Mouse (Mus musculus): Measurements from ENCODE around the gene Chp1.
"Not testable (repeated sequence)": the region's sequence is repeated elsewhere in the genome, so short reads cannot be mapped to it uniquely, and the experiment has no call there.

The Chp1 gene

DNA sequence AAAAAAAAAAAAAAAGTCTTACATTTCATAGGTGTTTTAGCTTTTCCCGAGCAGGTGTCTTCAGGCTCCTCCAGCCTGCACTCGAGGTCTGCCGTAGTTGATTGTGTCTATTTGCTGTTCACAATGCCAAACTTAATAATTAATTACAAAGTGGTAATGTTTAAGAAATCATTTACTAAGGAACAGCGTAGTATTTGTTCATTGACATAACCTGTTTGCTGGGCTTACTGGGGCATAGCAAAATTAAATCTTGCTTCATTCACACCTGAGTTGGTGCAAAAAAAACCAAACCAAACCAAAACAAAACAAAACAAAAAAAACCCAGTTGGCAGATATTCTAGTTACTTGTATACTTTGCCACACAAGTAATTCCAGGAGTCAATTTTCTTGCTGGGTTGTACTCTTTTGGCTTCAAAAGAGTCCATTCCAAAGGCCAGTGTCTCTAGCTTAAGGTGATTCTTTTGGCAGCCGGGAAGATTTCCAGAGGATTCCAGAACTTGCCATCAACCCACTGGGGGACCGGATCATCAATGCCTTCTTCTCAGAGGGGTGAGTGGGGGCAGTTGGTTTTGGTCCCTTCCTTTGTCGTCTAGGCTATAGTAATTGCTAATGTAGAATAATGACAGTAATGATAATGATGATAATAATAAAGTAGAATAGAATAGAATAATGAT is 18.8 kb downstream of the Chp1 start:
- DNase-seq: no peak

DNA sequence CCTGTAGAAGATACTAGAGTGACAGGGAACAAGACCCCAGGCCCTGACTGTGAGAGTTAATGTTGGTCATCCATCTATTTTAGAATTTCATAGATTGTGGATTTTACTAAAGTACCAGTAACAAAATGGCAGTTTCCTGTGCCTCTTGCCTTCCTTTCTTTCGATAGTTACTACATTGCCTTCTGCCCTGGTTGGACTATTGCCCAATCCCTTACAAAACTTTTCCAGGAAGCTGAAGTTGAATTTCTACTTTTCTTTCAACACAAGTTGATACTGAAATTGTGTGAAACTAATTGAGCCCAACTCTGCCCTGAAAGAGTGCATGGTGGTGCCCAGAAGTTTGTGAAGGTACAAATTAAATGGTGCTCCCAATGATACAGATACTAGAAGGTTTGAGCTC is 25.0 kb downstream of the Chp1 start:
- peak; percentile 30 for DNase-seq

DNA sequence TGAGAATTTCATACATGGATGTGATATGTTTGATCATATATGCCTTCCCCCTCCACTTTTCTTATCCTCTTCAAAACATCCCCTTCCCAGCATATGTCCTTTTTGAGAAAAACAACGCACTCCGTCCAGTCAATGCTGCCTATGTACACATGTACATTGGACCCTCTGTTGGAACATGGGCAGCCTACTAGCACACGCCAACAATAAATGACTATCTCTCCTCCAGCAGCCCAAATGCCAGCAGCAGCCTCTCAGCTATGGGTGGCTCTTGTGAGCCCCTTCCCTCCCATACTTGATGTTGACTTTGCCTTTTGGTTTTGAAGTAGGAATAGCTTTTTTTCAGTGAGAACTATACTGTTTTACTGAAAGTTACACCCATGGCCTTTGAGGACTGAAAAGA is 34.1 kb downstream of the Chp1 start:
- DNase-seq: no peak

DNA sequence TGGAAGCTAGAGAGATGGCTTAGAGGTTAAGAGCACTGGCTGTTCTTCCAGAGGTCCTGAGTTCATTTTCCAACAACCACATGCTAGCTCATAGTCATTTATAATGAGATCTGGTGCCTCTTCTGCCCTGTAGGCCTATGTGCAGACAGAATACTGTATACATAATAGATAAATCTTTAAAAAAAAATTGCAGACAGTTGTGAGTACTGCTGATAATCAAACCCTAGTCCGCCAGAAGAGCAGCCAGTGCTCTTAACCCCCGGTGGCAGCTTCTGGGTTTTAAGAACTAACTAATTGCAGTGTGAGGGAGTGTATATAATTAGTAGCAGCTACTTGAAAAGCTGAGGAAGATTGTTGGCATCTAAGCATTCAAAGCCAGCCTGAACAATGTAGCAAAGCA is 35.9 kb downstream of the Chp1 start:
- DNase-seq: no peak

DNA sequence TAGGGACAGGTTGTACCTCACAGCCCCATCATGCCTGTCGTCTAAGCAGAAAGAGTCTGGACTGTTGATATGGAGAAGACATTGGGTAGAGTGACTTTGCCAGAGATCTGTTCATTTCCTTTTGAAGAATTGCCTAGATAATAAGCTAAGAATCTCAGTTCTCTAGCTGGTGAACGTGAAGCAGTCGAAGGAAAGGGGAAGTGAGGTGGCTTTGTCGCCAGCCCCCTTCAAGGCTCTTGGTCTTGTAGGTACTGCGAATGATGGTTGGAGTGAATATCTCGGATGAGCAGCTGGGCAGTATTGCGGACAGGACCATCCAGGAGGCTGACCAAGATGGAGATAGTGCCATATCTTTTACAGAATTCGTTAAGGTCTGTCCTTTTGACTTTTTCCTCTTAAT is 36.8 kb downstream of the Chp1 start:
- no peak for DNase-seq

DNA sequence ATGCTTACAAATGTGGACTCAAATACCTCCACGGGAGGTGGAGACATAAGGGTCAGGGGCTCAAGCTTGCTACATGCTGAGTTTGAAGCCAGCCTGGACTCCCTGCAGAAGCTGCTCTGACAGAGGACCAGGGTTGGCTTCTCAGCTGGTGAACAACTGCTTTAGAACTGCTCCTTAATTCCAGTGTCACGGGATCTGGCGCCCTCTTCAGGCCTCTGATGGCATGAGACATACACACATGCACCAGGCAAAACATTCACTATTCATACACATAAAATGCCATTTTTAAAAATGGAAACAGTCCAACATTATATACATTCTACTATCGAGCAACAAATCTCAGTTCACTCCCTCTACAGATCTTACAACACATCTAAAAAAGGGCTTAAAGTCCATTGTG is 39.9 kb downstream of the Chp1 start:
- DNase-seq: peak; percentile 74

DNA sequence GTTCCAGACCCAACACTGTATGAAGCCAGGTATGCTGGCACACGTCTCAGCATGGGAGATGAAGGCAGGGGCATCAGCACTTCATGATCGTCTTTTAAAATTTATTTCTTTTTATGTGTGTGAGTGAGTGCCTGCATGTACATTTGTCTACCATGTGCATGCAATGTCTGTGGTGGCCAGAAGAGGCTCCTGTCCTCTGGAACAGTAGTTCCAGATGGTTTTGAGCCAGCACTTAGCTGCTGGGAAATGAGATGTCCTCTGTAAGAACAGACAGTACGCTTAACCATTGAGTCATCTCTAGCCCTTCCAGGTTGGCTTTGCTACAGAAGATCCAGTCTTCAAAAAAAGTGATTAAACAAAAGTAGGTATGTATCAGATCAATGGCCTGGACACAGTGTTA is 43.8 kb downstream of the Chp1 start:
- peak; percentile 19 for DNase-seq

DNA sequence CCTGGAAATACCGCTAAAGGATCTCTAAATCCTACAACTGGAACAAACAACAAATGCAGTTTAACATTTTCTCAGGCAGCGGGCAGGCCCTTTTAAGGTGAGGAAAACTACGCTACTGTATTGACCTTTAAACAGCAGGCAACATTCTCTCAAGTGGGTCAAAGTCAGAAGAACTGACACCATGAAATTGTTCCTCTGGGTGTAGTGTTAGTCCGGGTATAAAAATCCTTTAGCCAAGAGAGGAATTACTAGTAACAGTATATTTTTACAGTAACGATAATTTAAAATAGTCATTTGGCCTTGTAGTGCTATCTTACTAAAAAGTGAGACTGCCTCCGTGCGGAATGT is 46.2 kb downstream of the Chp1 start:
- no peak for DNase-seq

DNA sequence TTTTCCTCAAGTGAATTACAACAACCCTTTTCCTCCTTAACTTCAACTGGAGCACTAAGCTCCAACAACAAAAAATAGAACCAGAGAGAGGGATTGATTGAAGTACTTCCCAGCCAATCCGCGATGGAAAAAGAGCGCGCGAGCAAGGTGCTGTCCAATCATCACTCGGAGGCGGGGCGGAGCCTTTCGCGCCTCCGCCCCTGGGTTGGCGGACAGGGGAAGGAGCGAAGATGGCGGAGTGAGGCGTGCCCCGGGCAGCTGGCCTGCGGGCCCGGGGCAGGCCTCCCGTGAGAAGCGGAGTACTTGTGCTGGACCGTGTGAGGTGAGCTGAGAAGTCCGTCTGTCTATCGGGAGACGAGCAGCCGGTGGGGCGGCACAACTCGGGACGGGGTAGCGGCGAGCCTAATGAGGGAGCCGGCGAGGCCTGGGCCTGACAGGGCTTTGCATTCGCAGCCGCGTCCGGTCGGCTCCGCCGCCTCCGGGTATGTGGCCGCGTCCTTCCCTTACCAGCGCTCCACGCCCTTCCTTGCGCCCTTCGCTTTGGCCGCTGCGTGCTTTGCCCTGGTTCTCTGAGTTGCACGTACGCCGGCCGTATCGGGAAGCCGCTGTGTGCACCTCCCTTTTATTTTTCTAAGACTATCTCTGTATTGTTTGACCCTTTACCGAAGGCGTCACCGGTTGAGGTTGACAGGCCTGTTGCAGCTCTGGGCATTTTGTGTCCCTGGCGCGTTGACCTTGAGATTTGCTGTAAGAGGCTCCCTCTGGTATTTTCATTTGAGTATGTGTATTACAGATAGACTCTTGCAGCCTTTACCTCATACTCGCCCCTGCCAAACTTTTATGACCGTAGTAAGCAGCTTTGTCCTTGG is 46.9 kb downstream of the Chp1 start:
- DNase-seq: peak; percentile 99

DNA sequence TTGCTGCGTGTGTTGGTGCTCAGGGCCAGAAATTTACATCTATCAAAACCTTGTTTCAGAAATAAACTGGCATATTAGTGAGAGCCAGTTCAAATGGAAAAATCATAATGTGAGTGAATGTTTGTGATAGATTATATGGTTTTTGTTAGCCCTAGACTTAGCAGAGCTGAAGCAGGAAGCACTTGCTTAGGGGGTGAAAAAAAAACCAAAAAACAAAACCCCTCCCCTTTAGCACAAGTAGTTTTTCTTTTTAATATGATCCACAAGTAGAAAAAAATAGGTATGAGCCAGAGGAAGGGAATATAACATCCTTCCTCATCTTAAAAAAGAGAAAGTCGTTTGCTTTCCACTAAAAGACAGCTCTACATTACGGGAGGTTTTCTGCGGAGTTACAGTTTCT is 47.8 kb downstream of the Chp1 start:
- DNase-seq: no peak

DNA sequence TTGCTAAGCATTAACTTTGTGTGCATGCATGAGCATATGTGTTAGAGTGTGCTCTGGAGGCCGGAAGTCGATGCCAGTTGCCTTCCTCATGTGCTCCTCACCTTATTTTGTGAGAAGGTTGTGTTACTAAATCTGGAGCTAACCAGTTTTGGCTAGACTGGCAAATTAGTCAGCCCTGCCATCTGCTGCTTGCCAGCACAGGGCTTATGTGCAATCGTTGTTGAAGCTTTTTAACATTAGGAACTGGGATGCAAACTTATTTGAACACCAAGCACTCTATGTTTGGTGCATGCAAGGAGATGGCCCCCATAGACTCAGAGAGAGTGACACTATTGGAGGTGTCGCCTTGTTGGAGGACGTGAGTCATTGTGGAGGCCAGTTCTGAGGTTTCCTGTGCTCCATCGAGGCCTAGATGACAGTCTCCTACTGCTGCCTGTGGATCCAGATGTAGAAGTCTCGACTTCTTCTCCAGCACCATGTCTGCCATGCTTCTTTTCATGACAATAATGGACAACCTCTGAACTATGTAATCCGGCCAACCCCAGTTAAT is 49.4 kb downstream of the Chp1 start:
- no peak for DNase-seq

DNA sequence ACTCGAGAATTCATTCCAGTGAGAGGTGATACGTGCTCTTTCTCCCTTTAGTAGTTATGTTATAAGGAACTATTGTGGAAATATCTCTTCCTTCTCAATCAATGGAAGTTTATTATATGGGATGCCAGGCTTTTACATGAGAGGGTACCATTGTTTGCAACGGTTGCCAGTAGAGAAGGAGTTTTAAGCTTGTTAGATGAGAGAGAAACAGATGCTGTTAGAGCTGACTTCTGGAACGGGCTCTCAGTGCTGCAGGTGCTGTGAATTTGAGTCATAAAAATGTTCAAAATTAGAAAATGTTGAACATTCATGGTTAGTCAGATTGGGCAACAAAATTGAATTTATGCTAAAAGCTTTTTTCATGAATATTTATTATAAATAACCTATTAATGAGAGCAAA is 53.5 kb downstream of the Chp1 start:
- no peak for DNase-seq

DNA sequence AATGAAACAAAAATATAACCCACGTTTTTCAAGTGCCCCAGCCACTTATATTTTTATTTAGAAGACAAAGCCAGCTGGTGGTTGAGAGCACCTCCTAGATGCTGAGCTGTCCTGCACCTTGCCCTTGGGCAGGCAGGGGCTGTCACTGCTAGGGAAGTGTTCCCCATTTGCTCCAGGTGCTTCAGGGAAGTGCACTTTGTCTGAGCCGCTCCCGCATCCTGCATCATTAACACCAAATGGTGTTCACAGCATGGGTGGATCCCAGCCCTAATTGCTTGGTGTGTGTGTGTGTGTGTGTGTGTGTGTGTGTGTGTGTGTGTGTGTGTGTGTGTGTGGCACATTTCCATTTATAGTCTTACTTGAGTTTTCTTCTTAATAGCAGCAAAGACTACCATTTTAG is 54.1 kb downstream of the Chp1 start:
- not testable (repeated sequence) for DNase-seq

DNA sequence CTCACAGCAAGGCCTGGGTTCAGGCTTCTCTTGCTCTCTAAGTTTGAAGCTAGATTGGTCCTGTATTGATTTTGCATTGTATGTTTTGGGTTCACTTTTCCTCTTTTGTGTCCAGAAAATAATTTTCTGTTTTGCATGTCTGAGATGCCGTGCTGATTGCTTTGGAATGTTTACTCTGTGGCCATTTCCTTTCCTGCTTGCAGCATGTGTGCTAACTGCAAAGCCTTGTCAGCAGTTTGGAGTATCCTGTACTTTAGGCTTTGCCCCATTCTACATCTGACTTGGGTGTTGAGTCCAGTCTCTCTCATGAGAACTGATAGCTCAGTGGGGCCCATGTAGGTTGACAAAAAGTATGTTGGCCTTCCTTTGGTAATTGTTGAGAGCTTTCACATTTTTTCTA is 55.0 kb downstream of the Chp1 start:
- peak; percentile 5 for DNase-seq

DNA sequence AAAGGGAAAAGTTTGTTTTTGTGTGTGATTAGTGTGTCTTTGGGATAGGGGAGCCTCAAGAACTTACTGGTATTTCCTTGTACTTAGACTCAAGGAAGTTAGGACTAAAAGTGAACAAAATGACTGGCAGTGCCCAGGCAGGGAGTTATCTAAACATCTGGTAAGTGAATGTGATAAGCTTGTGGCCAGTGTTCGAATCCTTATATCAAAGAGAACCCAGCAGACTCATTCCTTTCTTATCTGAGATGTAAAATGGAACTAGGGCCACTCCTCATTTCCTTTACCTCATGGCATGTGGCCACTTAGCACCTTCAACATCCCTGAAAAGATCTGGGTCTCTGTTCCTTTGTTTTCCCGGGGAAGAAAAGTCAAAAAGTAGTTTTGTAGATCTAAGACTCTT is 56.4 kb downstream of the Chp1 start:
- no peak for DNase-seq

DNA sequence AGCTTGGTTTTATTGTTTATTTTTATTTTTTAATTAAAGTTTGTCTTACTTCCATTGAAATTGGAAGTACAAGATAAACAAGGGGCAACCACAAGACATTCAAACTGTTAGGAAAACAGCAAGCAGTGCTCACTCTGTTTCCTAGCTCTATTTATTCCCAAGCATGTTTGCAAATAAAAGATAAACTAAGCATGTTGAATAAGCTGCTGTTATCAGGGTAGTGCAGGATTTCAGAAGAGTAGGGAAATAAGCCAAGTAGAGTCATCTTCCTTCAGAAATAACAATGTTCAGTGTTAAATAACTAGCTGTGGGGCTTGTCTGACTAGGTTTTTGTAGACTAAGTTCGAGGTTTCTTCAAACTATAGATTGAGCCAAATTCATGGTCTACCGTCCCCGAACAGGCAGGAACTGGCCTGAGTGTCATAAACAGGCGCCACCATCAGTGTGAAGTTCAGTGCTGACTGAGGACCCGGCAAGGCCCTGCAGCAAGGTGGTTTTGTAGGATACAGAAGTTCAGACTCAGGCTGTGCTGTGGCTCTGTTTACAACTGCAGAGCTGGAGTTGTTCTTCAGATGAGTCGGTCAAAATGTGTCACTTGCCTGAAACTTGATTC is 58.0 kb downstream of the Chp1 start:
- no peak for DNase-seq

DNA sequence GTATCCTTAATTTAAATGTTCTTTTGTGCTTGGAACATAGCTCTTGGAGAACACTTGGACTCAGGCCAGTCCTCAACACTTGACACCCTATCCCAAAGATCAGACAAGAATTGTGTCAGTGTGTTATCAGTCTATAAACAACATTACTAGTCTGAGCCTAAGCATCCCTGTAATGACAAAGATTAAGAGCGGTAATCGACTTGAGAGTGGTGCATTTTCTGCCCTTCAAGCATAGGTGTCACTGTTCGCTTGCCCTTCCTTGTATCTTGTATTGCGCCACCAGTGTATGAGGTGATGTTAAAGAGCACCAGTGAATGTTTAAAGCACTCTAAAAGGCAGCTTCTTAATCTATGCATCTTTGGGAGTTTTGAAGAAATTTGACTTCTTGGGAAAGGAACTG is 59.5 kb downstream of the Chp1 start:
- no peak for DNase-seq

DNA sequence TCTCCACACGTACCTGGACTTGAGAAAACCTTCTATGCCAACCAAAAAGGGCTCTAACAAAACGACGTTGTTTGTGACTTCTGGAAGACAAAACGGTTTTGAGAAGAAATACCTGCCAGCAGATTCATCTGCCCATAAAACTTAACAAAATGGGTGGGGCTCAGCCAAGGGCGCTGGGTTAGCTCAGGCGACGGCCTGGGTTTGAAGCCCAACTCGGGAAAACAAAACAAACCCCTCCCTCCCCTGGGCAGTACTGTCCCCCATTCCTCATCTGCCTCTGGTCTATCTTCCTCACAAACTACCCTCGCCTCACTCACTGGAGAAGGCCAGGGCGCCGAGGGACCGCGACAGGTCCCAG is 70.3 kb downstream of the Chp1 start:
- DNase-seq: no peak

DNA sequence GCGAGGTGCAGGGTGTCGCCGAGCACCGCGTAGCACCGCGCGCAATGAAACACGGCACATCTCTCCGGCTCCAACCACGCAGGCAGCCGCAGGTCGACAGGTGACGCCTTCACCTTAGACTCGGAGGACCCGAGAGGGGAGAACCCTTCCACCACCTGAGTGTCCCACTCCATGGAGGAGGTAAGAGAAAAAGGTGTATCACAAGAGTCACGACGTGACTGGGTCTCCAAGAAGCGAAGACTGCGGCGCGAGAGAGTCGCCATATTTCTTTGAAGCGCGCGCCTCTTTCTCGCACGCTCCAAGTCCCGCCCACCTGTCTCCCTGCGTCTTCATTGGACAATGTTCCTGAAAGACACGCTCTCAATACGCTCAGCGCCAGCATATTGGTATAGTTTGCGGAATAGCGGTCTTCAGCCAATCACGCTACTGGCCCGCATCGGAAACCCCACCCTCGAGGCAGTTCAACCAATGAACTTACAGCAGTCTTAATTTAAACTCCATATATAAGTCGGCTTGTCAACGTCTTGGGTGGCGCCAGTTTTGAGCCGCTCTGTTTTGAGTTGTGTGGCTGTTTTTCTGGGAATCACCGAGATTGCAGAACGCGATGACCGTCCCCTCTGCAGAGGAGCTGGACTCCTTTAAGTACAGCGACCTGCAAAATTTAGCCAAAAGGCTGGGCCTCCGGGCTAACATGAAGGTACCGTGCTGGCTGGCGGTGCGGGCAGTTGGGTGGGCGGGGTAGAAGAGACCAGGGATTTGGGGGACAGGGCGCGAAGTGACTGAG is 70.9 kb downstream of the Chp1 start, which contains the start of the genes Nusap1 and Oip5:
Nusap1 (plus strand) TSS at position 100 of the 784 bp plus-strand sequence.
Oip5 (minus strand) TSS at position 271 of the 784 bp plus-strand sequence.
- DNase-seq: peak; percentile 96

DNA sequence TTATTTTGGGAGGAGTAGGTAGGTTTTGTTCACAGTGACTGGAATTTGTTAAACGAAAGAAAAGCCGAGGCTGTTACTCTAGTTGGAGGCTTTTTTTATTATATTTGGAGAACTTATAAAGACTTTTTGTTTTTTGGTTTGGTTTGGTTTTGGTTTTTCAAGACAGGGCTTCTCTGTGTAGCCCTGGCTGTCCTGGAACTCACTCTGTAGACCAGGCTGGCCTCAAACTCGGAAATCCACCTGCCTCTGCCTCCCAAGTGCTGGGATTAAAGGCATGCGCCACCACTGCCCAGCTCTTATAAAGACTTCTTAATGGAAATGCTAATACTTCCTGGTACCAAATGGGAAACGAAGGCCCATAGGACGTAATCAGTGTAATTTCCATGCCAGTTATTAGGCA is 71.5 kb downstream of the Chp1 start:
- not testable (repeated sequence) for DNase-seq

DNA sequence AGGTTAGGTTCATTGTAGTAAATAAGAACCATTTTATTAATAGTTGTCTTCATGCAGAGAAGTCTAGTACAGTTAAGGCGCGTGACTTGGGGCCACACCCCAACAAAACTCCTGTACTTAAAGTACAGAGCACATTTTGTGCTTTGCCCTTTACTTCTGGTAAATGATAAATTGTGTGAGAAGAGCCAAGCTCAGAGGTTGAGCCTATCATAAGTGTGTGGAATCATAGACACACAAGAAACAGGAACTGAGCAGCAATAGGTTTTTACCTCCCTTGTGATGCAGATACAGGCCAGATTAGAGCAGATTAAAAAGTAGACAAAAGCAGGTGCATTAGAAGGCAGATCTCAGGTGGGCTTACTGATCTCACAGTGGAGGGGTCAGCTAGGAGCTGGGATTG is 73.8 kb downstream of the Chp1 start:
- DNase-seq: no peak

Data from lung, postnatal 10 days (tissue).